Mouse (Mus musculus) limb, embryonic 14.5 days (tissue): ENCODE data around the gene Zfp420. TPM values are rescaled to one million over a fixed set of nuclear protein-coding genes. Genes with fewer than 3 reads are reported as not detected.
"Not testable (repeated sequence)": the region's sequence is repeated elsewhere in the genome, so short reads cannot be mapped to it uniquely, and the experiment has no call there.

Experiments
- ATAC-seq: fragments of 200-750 bp; cut with Nextera tagmentation; 2 replicates; pipeline ENCODE4 v1.8.0; 2017; ENCODE audit warnings: low read depth, moderate number of reproducible peaks, moderate TSS enrichment; ENCODE audit not compliant: low FRiP score
- DNase-seq: peaks from one replicate; pipeline ENCODE4 v3.0.0-alpha.2; 2015; ENCODE audit warnings: low spot score
- H3K27ac ChIP-seq: fragments of 300-500 bp; sonication (generic); replicated peaks from 2 replicates; pipeline ENCODE4 v1.5.1; 2014; ENCODE audit warnings: low read depth, mild to moderate bottlenecking, low read length, moderate library complexity, mixed read lengths
- H3K27me3 ChIP-seq: fragments of 300-500 bp; sonication (generic); 2 replicates; pipeline ENCODE4 v1.6.1; 2014; ENCODE audit warnings: low read length, mixed read lengths; ENCODE audit not compliant: control insufficient read depth, insufficient read depth
- H3K36me3 ChIP-seq: fragments of 300-500 bp; sonication (generic); 2 replicates; pipeline ENCODE4 v1.6.1; 2014; ENCODE audit warnings: mild to moderate bottlenecking, low read length, moderate library complexity, mixed read lengths; ENCODE audit not compliant: control insufficient read depth, insufficient read depth
- H3K4me1 ChIP-seq: fragments of 300-500 bp; sonication (generic); 2 replicates; pipeline ENCODE4 v1.6.1; 2014; ENCODE audit warnings: antibody characterized with exemption, low read length, mixed read lengths; ENCODE audit not compliant: control insufficient read depth, insufficient read depth
- H3K4me2 ChIP-seq: fragments of 300-500 bp; sonication (generic); replicated peaks from 2 replicates; pipeline ENCODE4 v1.6.1; 2014; ENCODE audit warnings: low read depth, mild to moderate bottlenecking, low read length, moderate library complexity; ENCODE audit not compliant: severe bottlenecking
- H3K4me3 ChIP-seq: fragments of 300-500 bp; sonication (generic); replicated peaks from 2 replicates; pipeline ENCODE4 v1.5.1; 2014; ENCODE audit warnings: low read length
- H3K9ac ChIP-seq: fragments of 300-500 bp; sonication (generic); 2 replicates; pipeline ENCODE4 v1.6.1; 2014; ENCODE audit warnings: mild to moderate bottlenecking, low read depth, low read length, moderate library complexity; ENCODE audit not compliant: severe bottlenecking
- H3K9me3 ChIP-seq: fragments of 300-500 bp; sonication (generic); 2 replicates; pipeline ENCODE4 v1.6.1; 2016; ENCODE audit warnings: low read length; ENCODE audit not compliant: control insufficient read depth
- POLR2A ChIP-seq: fragments of 200-500 bp; IDR thresholded peaks from 2 replicates; pipeline ENCODE4 v1.8.0; 2012; ENCODE audit warnings: inconsistent platforms, mild to moderate bottlenecking, moderate library complexity, borderline replicate concordance; ENCODE audit not compliant: insufficient read depth, insufficient read length; ENCODE audit errors: extremely low read depth
- whole genome bisulfite sequencing: fragments of 180-500 bp; shearing (Covaris S2); extraction: QIAGEN DNeasy Blood & Tissue Kit; methylation state at CpG from one replicate; pipeline ENCODE4 v1.1.7; 2014; 5-methylcytosine and 5-hydroxymethylcytosine counted together
- polyA plus RNA-seq, 2 experiments: library from polyadenylated mRNA; depleted of rRNA in 1 of 2; stranded (reverse) in 1 of 2; unstranded in 1 of 2; fragments of >200 nt; fragmentation: Nextera tagmentation in 1 of 2; extraction: Ambion mirVana in 1 of 2; gene quantifications; 2 replicates each; pipeline versions ENCODE4 v1.2.1 to v1.2.3; 2012 to 2014

Gene Zfp420
- polyA plus RNA-seq, 2 experiments, result 8.0 to 11.8 TPM

DNA sequence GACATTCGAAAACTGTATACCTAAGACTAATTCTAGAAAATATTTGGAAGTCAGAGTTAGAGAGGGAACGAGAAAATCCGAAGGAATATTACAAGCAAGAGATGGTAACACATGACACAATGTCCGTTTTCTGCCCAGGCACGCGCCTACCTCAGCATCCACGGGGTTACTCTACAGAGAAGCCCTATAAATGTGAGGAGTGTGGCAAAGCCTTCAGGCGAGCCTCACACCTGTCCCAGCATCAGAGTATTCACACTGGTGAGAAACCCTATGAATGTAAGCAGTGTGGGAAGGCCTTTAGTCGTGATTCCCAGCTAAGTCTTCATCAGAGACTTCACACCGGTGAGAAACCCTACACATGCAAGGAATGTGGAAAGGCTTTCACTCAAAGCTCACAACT, 14.5 kb downstream of the Zfp420 start:
- H3K27ac ChIP-seq, result no peak overlapping the region
- no peak overlapping the region for H3K4me2 ChIP-seq
- H3K36me3 ChIP-seq, result peaks cover 22% of the 10 kb centered on the region
- no peaks in the 10 kb centered on the region for H3K4me1 ChIP-seq
- 96% methylated on average over 10 of the region's 10 CpGs for WGBS
- no peak overlapping the region for H3K4me3 ChIP-seq
- TF ChIP-seq POLR2A, result no peak
- no peak overlapping the region for H3K9ac ChIP-seq
- no peak for DNase-seq
- no peak for ATAC-seq
- H3K9me3 ChIP-seq, result peaks cover 28% of the 10 kb centered on the region
- no peaks in the 10 kb centered on the region for H3K27me3 ChIP-seq

- not testable (repeated sequence) for H3K4me3 ChIP-seq, H3K27ac ChIP-seq, DNase-seq, ATAC-seq, H3K27me3 ChIP-seq, H3K4me1 ChIP-seq, H3K4me2 ChIP-seq, H3K9ac ChIP-seq
- Histone ChIP-seq H3K9me3 (peaks cover 28% of the 10 kb centered on the region), H3K36me3 (peaks cover 21% of the 10 kb centered on the region)
- WGBS, result 89% methylated on average over 9 of the region's 9 CpGs
Measured at GRCm38 (mm10) chr7:29877561-29877960, 17.8 kb downstream of the Zfp420 start.

DNA sequence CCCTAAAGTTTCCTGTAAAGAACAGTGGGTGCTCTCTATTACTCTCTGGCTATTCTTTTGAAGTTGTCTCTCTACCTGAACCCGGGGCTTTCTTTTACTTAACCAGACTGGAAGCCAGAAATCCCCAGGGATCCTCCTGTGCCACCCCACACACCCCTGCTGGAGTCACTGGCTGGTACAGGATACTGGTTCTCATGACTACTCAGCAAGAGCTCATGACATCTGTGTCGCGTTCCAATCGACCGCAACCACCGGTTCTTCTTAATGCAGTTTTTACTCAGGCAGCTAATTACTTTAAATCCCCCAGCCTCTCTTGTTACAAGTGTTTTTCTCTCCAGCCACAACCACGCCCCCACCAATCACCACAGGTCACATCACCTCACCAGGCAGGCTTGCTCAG, 20.3 kb downstream of the Zfp420 start:
- DNase-seq, result no peak
- WGBS, result 35% methylated on average over 7 of the region's 7 CpGs
- no peaks in the 10 kb centered on the region for H3K27me3 ChIP-seq
- no peak for ATAC-seq
- H3K4me1 ChIP-seq, result no peaks in the 10 kb centered on the region
- no peak overlapping the region for H3K9ac ChIP-seq
- H3K4me3 ChIP-seq, result no peak overlapping the region
- H3K9me3 ChIP-seq, result peaks cover 17% of the 10 kb centered on the region
- H3K4me2 ChIP-seq, result no peak overlapping the region
- peaks cover 8% of the 10 kb centered on the region for H3K36me3 ChIP-seq
- no peak for TF ChIP-seq POLR2A
- no peak overlapping the region for H3K27ac ChIP-seq

- H3K36me3 ChIP-seq, result no peaks in the 10 kb centered on the region; the same call in 1 of the 2 replicates
- 91% methylated on average over 7 of the region's 7 CpGs for WGBS
- H3K27me3 ChIP-seq, result no peaks in the 10 kb centered on the region
- H3K4me3 ChIP-seq, result no peak overlapping the region
- ATAC-seq (no peak), DNase-seq (no peak)
- H3K9ac ChIP-seq, result no peak overlapping the region
- no peak for TF ChIP-seq POLR2A
- no peak overlapping the region for H3K27ac ChIP-seq
- H3K4me2 ChIP-seq, result no peak overlapping the region
- peaks cover 9% of the 10 kb centered on the region; the same call in 1 of the 2 replicates for H3K9me3 ChIP-seq
- no peaks in the 10 kb centered on the region for H3K4me1 ChIP-seq
Measured at GRCm38 (mm10) chr7:29880916-29881315, 21.1 kb downstream of the Zfp420 start.

- Histone ChIP-seq H3K27me3 (no peaks in the 10 kb centered on the region), H3K4me3 (no peak overlapping the region), H3K4me2 (no peak overlapping the region), H3K4me1 (no peaks in the 10 kb centered on the region), H3K9ac (no peak overlapping the region), H3K36me3 (peaks cover 44% of the 10 kb centered on the region), H3K9me3 (peaks cover 47% of the 10 kb centered on the region), H3K27ac (no peak overlapping the region)
- no peak for DNase-seq
- ATAC-seq, result no peak
- no peak for TF ChIP-seq POLR2A
- WGBS, result 98% methylated on average over 7 of the region's 7 CpGs
Measured at GRCm38 (mm10) chr7:29890501-29890900, 30.7 kb downstream of the Zfp420 start.

GRCm38 (mm10) chr7:29892756-29893155, 33.0 kb downstream of the Zfp420 start:
- H3K36me3 ChIP-seq, result peaks cover 64% of the 10 kb centered on the region
- TF ChIP-seq POLR2A, result no peak
- H3K4me1 ChIP-seq, result no peaks in the 10 kb centered on the region
- H3K27me3 ChIP-seq, result no peaks in the 10 kb centered on the region
- no peak for ATAC-seq
- H3K27ac ChIP-seq, result no peak overlapping the region
- peaks cover 52% of the 10 kb centered on the region for H3K9me3 ChIP-seq
- H3K9ac ChIP-seq, result no peak overlapping the region
- H3K4me3 ChIP-seq, result no peak overlapping the region
- DNase-seq, result no peak
- no peak overlapping the region for H3K4me2 ChIP-seq
- 99% methylated on average over 4 of the region's 4 CpGs for WGBS
